In genomic region chr19:12007105-12007931, GRCm38 (mm10) we compare ENCODE assay signal across 8 mouse cellular contexts. TPM values are rescaled to one million over a fixed set of nuclear protein-coding genes. Genes with fewer than 3 reads are reported as not detected.
A peak's percentile ranks its signal among the peaks of the same experiment; 100 is the strongest.
DNase-seq lines count a peak whose midpoint lies in the region; ATAC-seq and TF ChIP-seq lines count a peak whose summit lies in the region.

No protein-coding gene starts in this region.

- DNase-seq in NIH3T3 (ENCODE audit: low read depth): peak; percentile 89
- peak; percentile 76 for DNase-seq in embryo, embryonic 11 days
- peak; percentile 41 for DNase-seq in heart, postnatal 0 days (ENCODE audit: low spot score)
- DNase-seq in kidney, postnatal 4 days: peak; percentile 71 to 75
- DNase-seq in midbrain, embryonic 11.5 days (ENCODE audit: low spot score, missing footprints): peak; percentile 94
- peak; percentile 82 for DNase-seq in stomach, postnatal 0 days (ENCODE audit: low spot score)

- peak overlapping the region; percentile 92 for H3K4me3 ChIP-seq in erythroblast, embryonic 14.5 days (replicated peaks)
- H3K4me3 ChIP-seq in heart, postnatal 0 days (ENCODE audit: low read depth, low read length): peak overlapping the region; percentile 27
- peak overlapping the region; percentile 59 for H3K4me3 ChIP-seq in midbrain, embryonic 11.5 days (ENCODE audit: low read depth, low read length)
- H3K4me3 ChIP-seq in stomach, postnatal 0 days (ENCODE audit: low read depth, low read length): peak overlapping the region; percentile 23; the same call in 1 of the 2 replicates

- H3K9ac ChIP-seq in heart, postnatal 0 days (replicated peaks; ENCODE audit: low read depth, low read length): peak overlapping the region; percentile 5; the same call in 1 of the 2 replicates
- H3K9ac ChIP-seq in midbrain, embryonic 11.5 days (ENCODE audit: low read length): no peak overlapping the region
- no peak overlapping the region for H3K9ac ChIP-seq in stomach, postnatal 0 days (ENCODE audit: low read length)

- peaks cover 86% of the 10 kb centered on the region for H3K4me1 ChIP-seq in erythroblast, embryonic 14.5 days (ENCODE audit: control insufficient read depth)
- peaks cover 18% of the 10 kb centered on the region for H3K4me1 ChIP-seq in heart, postnatal 0 days (ENCODE audit: control insufficient read depth, insufficient read depth)
- H3K4me1 ChIP-seq in midbrain, embryonic 11.5 days (ENCODE audit: control insufficient read depth, insufficient read depth, low read length): no peaks in the 10 kb centered on the region
- no peaks in the 10 kb centered on the region for H3K4me1 ChIP-seq in stomach, postnatal 0 days (replicated peaks; ENCODE audit: control insufficient read depth, insufficient read depth)

- TF ChIP-seq CTCF in heart, postnatal 0 days (IDR thresholded peaks at IDR 0.05; ENCODE audit: low read depth): peak; percentile 76
- TF ChIP-seq CTCF in stomach, postnatal 0 days (IDR thresholded peaks at IDR 0.05; ENCODE audit: low read depth): peak; percentile 83

- ATAC-seq in erythroblast, adult 5-6 weeks (replicated peaks; ENCODE audit: low FRiP score, poor library complexity, severe bottlenecking): no peak
- ATAC-seq in heart, postnatal 0 days (ENCODE audit: insufficient read depth, low read depth): no peak
- no peak for ATAC-seq in midbrain, embryonic 11.5 days (ENCODE audit: low FRiP score)
- no peak for ATAC-seq in stomach, postnatal 0 days (ENCODE audit: low FRiP score, low TSS enrichment)

- no peaks in the 10 kb centered on the region for H3K9me3 ChIP-seq in erythroblast, embryonic 14.5 days (ENCODE audit: control insufficient read depth, low read length)
- H3K9me3 ChIP-seq in heart, postnatal 0 days (replicated peaks; ENCODE audit: control insufficient read depth, low read length): no peaks in the 10 kb centered on the region
- H3K9me3 ChIP-seq in midbrain, embryonic 11.5 days (ENCODE audit: control insufficient read depth, low read length): no peaks in the 10 kb centered on the region
- no peaks in the 10 kb centered on the region for H3K9me3 ChIP-seq in stomach, postnatal 0 days (ENCODE audit: control insufficient read depth, low read length)

- H3K27me3 ChIP-seq in erythroblast, embryonic 14.5 days (ENCODE audit: control insufficient read depth): no peaks in the 10 kb centered on the region
- H3K27me3 ChIP-seq in heart, postnatal 0 days (ENCODE audit: control insufficient read depth, insufficient read depth, low read length): no peaks in the 10 kb centered on the region
- H3K27me3 ChIP-seq in midbrain, embryonic 11.5 days (ENCODE audit: control insufficient read depth, insufficient read depth, low read length): peaks cover 4% of the 10 kb centered on the region
- H3K27me3 ChIP-seq in stomach, postnatal 0 days (ENCODE audit: control insufficient read depth, insufficient read depth, low read length): no peaks in the 10 kb centered on the region

- WGBS in heart, postnatal 0 days: 18% methylated on average over 17 of the region's 17 CpGs
- WGBS in midbrain, embryonic 11.5 days: 8% methylated on average over 17 of the region's 17 CpGs
- WGBS in stomach, postnatal 0 days: 17% methylated on average over 17 of the region's 17 CpGs

- no peak for TF ChIP-seq EP300 in heart, postnatal 0 days (IDR thresholded peaks at IDR 0.05; ENCODE audit: low read depth)
- no peak for TF ChIP-seq EP300 in stomach, postnatal 0 days (optimal IDR thresholded peaks at IDR 0.05)

- H3K4me2 ChIP-seq in heart, postnatal 0 days (ENCODE audit: low read depth, low read length): peak overlapping the region; percentile 73
- peak overlapping the region; percentile 55 for H3K4me2 ChIP-seq in midbrain, embryonic 11.5 days
- H3K4me2 ChIP-seq in stomach, postnatal 0 days (replicated peaks; ENCODE audit: low read depth): peak overlapping the region; percentile 66

- no peaks in the 10 kb centered on the region for H3K36me3 ChIP-seq in erythroblast, embryonic 14.5 days (ENCODE audit: control insufficient read depth)
- H3K36me3 ChIP-seq in heart, postnatal 0 days (replicated peaks; ENCODE audit: control insufficient read depth, insufficient read depth, low read length): no peaks in the 10 kb centered on the region
- H3K36me3 ChIP-seq in midbrain, embryonic 11.5 days (ENCODE audit: control insufficient read depth, insufficient read depth, low read length): no peaks in the 10 kb centered on the region
- H3K36me3 ChIP-seq in stomach, postnatal 0 days (ENCODE audit: control insufficient read depth, insufficient read depth, low read length): no peaks in the 10 kb centered on the region

- H3K27ac ChIP-seq in heart, postnatal 0 days (ENCODE audit: low read depth): no peak overlapping the region
- H3K27ac ChIP-seq in midbrain, embryonic 11.5 days (ENCODE audit: low read depth, low read length): no peak overlapping the region
- H3K27ac ChIP-seq in stomach, postnatal 0 days (replicated peaks): no peak overlapping the region

RNA-seq across cellular contexts. Expression of gene Olfr1423, which starts 33.8 kb away (rescaled TPM):
- polyA plus RNA-seq in erythroblast, embryonic 14.5 days (2012): not detected in 2 replicates
- not detected in 2 replicates for total RNA-seq in erythroblast, adult 5-6 weeks (2015; ENCODE audit: low replicate concordance)
- not detected in 2 replicates for total RNA-seq in erythroblast, adult 5-6 weeks (2017; ENCODE audit: low replicate concordance)
- total RNA-seq in heart, postnatal 0 days (2014; rRNA removed; ENCODE audit: low replicate concordance): not detected in 2 replicates
- polyA plus RNA-seq in heart, postnatal 0 days (2015; fragmentation: Nextera tagmentation; extraction: Ambion mirVana): not detected in 2 replicates
- polyA plus RNA-seq in midbrain, embryonic 11.5 days (2014; fragmentation: Nextera tagmentation; extraction: Ambion mirVana): 0.03 TPM in 1 of 2 replicates, not detected in the other
- polyA plus RNA-seq in stomach, postnatal 0 days (2015; fragmentation: Nextera tagmentation; extraction: Ambion mirVana): not detected in 2 replicates

RNA-seq across cellular contexts. Expression of gene Osbp, which starts 41.6 kb away (rescaled TPM):
- polyA plus RNA-seq in erythroblast, embryonic 14.5 days (2012): 0.53 and 0.59 TPM in 2 replicates
- total RNA-seq in erythroblast, adult 5-6 weeks (2015; ENCODE audit: low replicate concordance): 7.1 and 10.6 TPM in 2 replicates
- total RNA-seq in erythroblast, adult 5-6 weeks (2017; ENCODE audit: low replicate concordance): 12.7 and 14.8 TPM in 2 replicates
- 32.7 and 43.2 TPM in 2 replicates for total RNA-seq in heart, postnatal 0 days (2014; rRNA removed; ENCODE audit: low replicate concordance)
- 4.7 and 5.1 TPM in 2 replicates for polyA plus RNA-seq in heart, postnatal 0 days (2015; fragmentation: Nextera tagmentation; extraction: Ambion mirVana)
- 5.3 and 6.0 TPM in 2 replicates for polyA plus RNA-seq in midbrain, embryonic 11.5 days (2014; fragmentation: Nextera tagmentation; extraction: Ambion mirVana)
- 4.3 and 4.5 TPM in 2 replicates for polyA plus RNA-seq in stomach, postnatal 0 days (2015; fragmentation: Nextera tagmentation; extraction: Ambion mirVana)

RNA-seq across cellular contexts. Expression of gene Olfr1424, which starts 55.2 kb away (rescaled TPM):
- polyA plus RNA-seq in erythroblast, embryonic 14.5 days (2012): not detected in 2 replicates
- total RNA-seq in erythroblast, adult 5-6 weeks (2015; ENCODE audit: low replicate concordance): not detected in 2 replicates
- total RNA-seq in erythroblast, adult 5-6 weeks (2017; ENCODE audit: low replicate concordance): not detected in 2 replicates
- not detected in 2 replicates for total RNA-seq in heart, postnatal 0 days (2014; rRNA removed; ENCODE audit: low replicate concordance)
- polyA plus RNA-seq in heart, postnatal 0 days (2015; fragmentation: Nextera tagmentation; extraction: Ambion mirVana): not detected in 2 replicates
- not detected in 2 replicates for polyA plus RNA-seq in midbrain, embryonic 11.5 days (2014; fragmentation: Nextera tagmentation; extraction: Ambion mirVana)
- not detected in 2 replicates for polyA plus RNA-seq in stomach, postnatal 0 days (2015; fragmentation: Nextera tagmentation; extraction: Ambion mirVana)

Comparison
In these comparisons a context has a peak if more than half of its experiments do, and no peak if none do; other contexts are left out.
1. H3K4me3 ChIP-seq: peak in every context shown above with its lines; median percentile 92 in erythroblast, embryonic 14.5 days; 59 in midbrain, embryonic 11.5 days; 27 in heart, postnatal 0 days; 23 in stomach, postnatal 0 days.
2. DNase-seq: peak in every context shown above with its lines; median percentile 94 in midbrain, embryonic 11.5 days; 89 in NIH3T3; 82 in stomach, postnatal 0 days; 76 in embryo, embryonic 11 days; 73 in kidney, postnatal 4 days; 41 in heart, postnatal 0 days.